Mouse (Mus musculus) Patski (cell line): ENCODE measurements around the gene Tacr2. TPM values are rescaled to one million over a fixed set of nuclear protein-coding genes. Genes with fewer than 3 reads are reported as not detected.
A peak's percentile ranks its signal among the peaks of the same experiment; 100 is the strongest.

Experiments used
- ATAC-seq: fragments of 100-300 bp; one replicate; pipeline ENCODE4 v1.8.0; 2021
- CTCF ChIA-PET: fragments of 350-600 bp; sonication (Branson Sonifier 250); formaldehyde crosslinking; loops from one replicate; lab custom pipeline; 2022; ENCODE audit warnings: inconsistent platforms; lab: Charles Lee
- POLR2A ChIA-PET: fragments of 350-600 bp; sonication (Branson Sonifier 250); formaldehyde crosslinking; loops from one replicate; lab custom pipeline; 2022; ENCODE audit warnings: antibody characterized with exemption, inconsistent platforms; lab: Charles Lee
- DNase-seq: peaks from one replicate; pipeline ENCODE4 v3.0.0-alpha.2; 2011; ENCODE audit warnings: low read depth, low spot score
- H3K27me3 ChIP-seq: fragments of 371-371 bp; one replicate; pipeline ENCODE4 v1.5.1; 2021
- CTCF ChIP-seq: fragments of 100-300 bp; IDR thresholded peaks from one replicate; pipeline ENCODE4 v1.5.1; 2021
- in situ Hi-C: fragments of 300-500 bp; cut with MboI; formaldehyde crosslinking; loops from 3 replicates; pipeline ENCODE4 v1.11.1; 2018; ENCODE audit warnings: low pct_unique_long_range_greater_than_20kb, mixed read lengths
- polyA plus RNA-seq: library from polyadenylated mRNA; unstranded; gene quantifications from one replicate; pipeline ENCODE4 v1.2.3, GENCODE M21; 2021

Gene Tacr2
- polyA plus RNA-seq, 1 experiment from 2014 or later = 0.08 TPM

- ChIA-PET POLR2A (interaction anchor here (0.5 to 1.0 kb wide), 4 partner anchors 18 to 159 kb away, joined by 3 to 5 read pairs (median 3); no protein-coding TSS in a partner anchor), CTCF (interaction anchor here (0.9 to 1.5 kb wide), 5 partner anchors 14 to 96 kb away, joined by 3 to 5 read pairs (median 4); no protein-coding TSS in a partner anchor)
- DNase-seq = no peak
- in situ Hi-C loops = no loop called here
- TF ChIP-seq CTCF = no peak
- H3K27me3 ChIP-seq = no peaks in the 10 kb centered on the region
- peak; percentile 77 for ATAC-seq
Observed at GRCm38 (mm10) chr10:62313885-62314424, 61.7 kb downstream of the Tacr2 start.

Other genes with a start within 250 kb of the Tacr2 start
- not detected for gene Neurog3, start 119.3 kb upstream of the Tacr2 start, polyA plus RNA-seq
- 13.2 TPM for gene Fam241b, start 108.5 kb upstream of the Tacr2 start, polyA plus RNA-seq
- gene Tspan15, start 21.2 kb upstream of the Tacr2 start, polyA plus RNA-seq = 22.6 TPM
- 240 TPM for gene Hk1, start 127.5 kb downstream of the Tacr2 start, polyA plus RNA-seq
- 0.22 TPM for gene Hkdc1, start 170.1 kb downstream of the Tacr2 start, polyA plus RNA-seq
- 0.24 TPM for gene 4930507D05Rik, start 197.1 kb downstream of the Tacr2 start, polyA plus RNA-seq
- gene Supv3l1, start 197.3 kb downstream of the Tacr2 start, polyA plus RNA-seq = 37.2 TPM
- 81.6 TPM for gene Vps26a, start 234.4 kb downstream of the Tacr2 start, polyA plus RNA-seq